Mouse (Mus musculus): Measurements from ENCODE around the gene Cmas. TPM values are rescaled to one million over a fixed set of nuclear protein-coding genes. Genes with fewer than 3 reads are reported as not detected.

Cmas gene
- 100 to 1,000 TPM; 107 to 111 TPM for total RNA-seq (2021)
- long read RNA-seq, experiment 1, transcript Cmas-201 (8 exons, 1,760 nt) = major isoform, 129 of 146 reads
- long read RNA-seq, experiment 1, partial matches to known transcripts = 8 of 146 reads
- long read RNA-seq, experiment 1, other reads (novel, unspliced or antisense) = 9 of 146 reads
- long read RNA-seq, experiment 2, transcript Cmas-201 (8 exons, 1,760 nt) = major isoform, 92 of 105 reads
- long read RNA-seq, experiment 2, partial matches to known transcripts = 1 of 105 reads
- long read RNA-seq, experiment 2, other reads (novel, unspliced or antisense) = 11 of 105 reads

GRCm38 (mm10) chr6:142756507-142757333 is at the start of gene Cmas:
Gene Cmas (plus strand): TSS chr6:142756686.
- intact Hi-C loops (cut with DNase I) = no loop called here
- Histone ChIP-seq H3K4me3 (peak within 1 kb of the TSS; percentile 92), H3K27ac (peak within 1 kb of the TSS; percentile 90)
- peak; percentile 92 to 94 for DNase-seq (ENCODE audit: extremely low spot score in 1 of 2, low spot score in 2 of 2)
- no peak for TF ChIP-seq CTCF (IDR thresholded peaks at IDR 0.05)

GRCm38 (mm10) chr6:142706688-142707087 is 49.8 kb upstream of the Cmas start:
- Histone ChIP-seq H3K27ac (no peak overlapping the region), H3K4me3 (no peak overlapping the region)
- DNase-seq (ENCODE audit: extremely low spot score in 1 of 2, low spot score in 2 of 2) = no peak
- peak; percentile 27 for TF ChIP-seq CTCF (IDR thresholded peaks at IDR 0.05)
- intact Hi-C loops (cut with DNase I) = no loop called here

- DNase-seq (ENCODE audit: extremely low spot score in 1 of 2, low spot score in 2 of 2) = no peak
- Histone ChIP-seq H3K4me3 (no peak overlapping the region), H3K27ac (no peak overlapping the region)
- no peak for TF ChIP-seq CTCF (IDR thresholded peaks at IDR 0.05)
- intact Hi-C loops (cut with DNase I) = no loop called here
Measured at GRCm38 (mm10) chr6:142708369-142708768, 48.1 kb upstream of the Cmas start.

- no peak for TF ChIP-seq CTCF (IDR thresholded peaks at IDR 0.05)
- H3K4me3 ChIP-seq = no peak overlapping the region
- intact Hi-C loops (cut with DNase I) = no loop called here
- no peak for DNase-seq (ENCODE audit: extremely low spot score in 1 of 2, low spot score in 2 of 2)
- H3K27ac ChIP-seq = no peak overlapping the region
Measured at GRCm38 (mm10) chr6:142710690-142711089, 45.8 kb upstream of the Cmas start.

GRCm38 (mm10) chr6:142711106-142711505 is 45.4 kb upstream of the Cmas start:
- no peak for DNase-seq (ENCODE audit: extremely low spot score in 1 of 2, low spot score in 2 of 2)
- no peak for TF ChIP-seq CTCF (IDR thresholded peaks at IDR 0.05)
- intact Hi-C loops (cut with DNase I) = no loop called here
- H3K27ac ChIP-seq = no peak overlapping the region
- H3K4me3 ChIP-seq = no peak overlapping the region

GRCm38 (mm10) chr6:142715026-142715425 is 41.5 kb upstream of the Cmas start:
- no peak overlapping the region for H3K27ac ChIP-seq
- intact Hi-C loops (cut with DNase I) = no loop called here
- H3K4me3 ChIP-seq = no peak overlapping the region
- no peak for TF ChIP-seq CTCF (IDR thresholded peaks at IDR 0.05)
- no peak for DNase-seq (ENCODE audit: extremely low spot score in 1 of 2, low spot score in 2 of 2)

GRCm38 (mm10) chr6:142717186-142717585 is 39.3 kb upstream of the Cmas start:
- no peak for DNase-seq (ENCODE audit: extremely low spot score in 1 of 2, low spot score in 2 of 2)
- Histone ChIP-seq H3K27ac (no peak overlapping the region), H3K4me3 (no peak overlapping the region)
- intact Hi-C loops (cut with DNase I) = no loop called here
- no peak for TF ChIP-seq CTCF (IDR thresholded peaks at IDR 0.05)

- intact Hi-C loops (cut with DNase I) = no loop called here
- DNase-seq (ENCODE audit: extremely low spot score in 1 of 2, low spot score in 2 of 2) = no peak
- TF ChIP-seq CTCF (IDR thresholded peaks at IDR 0.05) = peak; percentile 9
- no peak overlapping the region for H3K4me3 ChIP-seq
- H3K27ac ChIP-seq = no peak overlapping the region
Measured at GRCm38 (mm10) chr6:142718167-142718566, 38.3 kb upstream of the Cmas start.

GRCm38 (mm10) chr6:142720641-142721040 is 35.8 kb upstream of the Cmas start:
- no peak for DNase-seq (ENCODE audit: extremely low spot score in 1 of 2, low spot score in 2 of 2)
- Histone ChIP-seq H3K27ac (no peak overlapping the region), H3K4me3 (no peak overlapping the region)
- intact Hi-C loops (cut with DNase I) = no loop called here
- peak; percentile 6 for TF ChIP-seq CTCF (IDR thresholded peaks at IDR 0.05)

GRCm38 (mm10) chr6:142721731-142722130 is 34.8 kb upstream of the Cmas start:
- H3K4me3 ChIP-seq = no peak overlapping the region
- DNase-seq (ENCODE audit: extremely low spot score in 1 of 2, low spot score in 2 of 2) = no peak
- H3K27ac ChIP-seq = no peak overlapping the region
- TF ChIP-seq CTCF (IDR thresholded peaks at IDR 0.05) = no peak
- intact Hi-C loops (cut with DNase I) = no loop called here

GRCm38 (mm10) chr6:142726032-142726431 is 30.5 kb upstream of the Cmas start:
- no peak for TF ChIP-seq CTCF (IDR thresholded peaks at IDR 0.05)

GRCm38 (mm10) chr6:142732567-142733290 is 23.8 kb upstream of the Cmas start:
- intact Hi-C loops (cut with DNase I) = no loop called here
- no peak for TF ChIP-seq CTCF (IDR thresholded peaks at IDR 0.05)

More at GRCm38 (mm10) chr6:142726032-142726431, 30.5 kb upstream of the Cmas start:
- Histone ChIP-seq H3K27ac (no peak overlapping the region), H3K4me3 (no peak overlapping the region)
- intact Hi-C loops (cut with DNase I) = no loop called here
- DNase-seq (ENCODE audit: extremely low spot score in 1 of 2, low spot score in 2 of 2) = no peak

More at GRCm38 (mm10) chr6:142732567-142733290, 23.8 kb upstream of the Cmas start:
- DNase-seq (ENCODE audit: extremely low spot score in 1 of 2, low spot score in 2 of 2) = no peak
- H3K4me3 ChIP-seq = no peak overlapping the region
- no peak overlapping the region for H3K27ac ChIP-seq

All from left cerebral cortex, adult 2 months (tissue).